Mouse (Mus musculus) lung, adult 18-20 months (tissue): ENCODE data around the gene Nfkbid.

ENCODE experiments used
- DNase-seq, 2 experiments: peaks; one replicate each; pipeline ENCODE4 v3.0.0; 2022; ENCODE audit warnings: mixed read lengths in 2 of 2

Gene Nfkbid

GRCm38 (mm10) chr7:30430191-30430590 lies 8.7 kb downstream of the Nfkbid start:
- DNase-seq: no peak

GRCm38 (mm10) chr7:30431793-30432192 lies 10.3 kb downstream of the Nfkbid start:
- DNase-seq: peak; percentile 45 to 48

GRCm38 (mm10) chr7:30434238-30434637 lies 12.7 kb downstream of the Nfkbid start:
- DNase-seq: peak in 1 of 2 experiments; percentile 34

GRCm38 (mm10) chr7:30434701-30435100 lies 13.2 kb downstream of the Nfkbid start:
- no peak for DNase-seq

- no peak for DNase-seq
Measured at GRCm38 (mm10) chr7:30435156-30435555, 13.6 kb downstream of the Nfkbid start.

- no peak for DNase-seq
Measured at GRCm38 (mm10) chr7:30436879-30437278, 15.3 kb downstream of the Nfkbid start.

- DNase-seq: no peak
Measured at GRCm38 (mm10) chr7:30439734-30440133, 18.2 kb downstream of the Nfkbid start.

GRCm38 (mm10) chr7:30440697-30441096 lies 19.2 kb downstream of the Nfkbid start:
- peak in 1 of 2 experiments; percentile 19 for DNase-seq

GRCm38 (mm10) chr7:30443696-30444095 lies 22.2 kb downstream of the Nfkbid start:
- DNase-seq: no peak

- peak in 1 of 2 experiments; percentile 30 for DNase-seq
Measured at GRCm38 (mm10) chr7:30444154-30444970, 22.8 kb downstream of the Nfkbid start.

- DNase-seq: peak; percentile 42 to 47
Measured at GRCm38 (mm10) chr7:30444971-30445751, 23.6 kb downstream of the Nfkbid start, which contains the start of gene Aplp1. Aplp1 (minus strand) TSS chr7:30445535.

- DNase-seq: no peak
Measured at GRCm38 (mm10) chr7:30450241-30450640, 28.7 kb downstream of the Nfkbid start.

- no peak for DNase-seq
Measured at GRCm38 (mm10) chr7:30453327-30453726, 31.8 kb downstream of the Nfkbid start.

- peak; percentile 59 to 67 for DNase-seq
Measured at GRCm38 (mm10) chr7:30453766-30454165, 32.2 kb downstream of the Nfkbid start.

- no peak for DNase-seq
Measured at GRCm38 (mm10) chr7:30454259-30454658, 32.7 kb downstream of the Nfkbid start.

- no peak for DNase-seq
Measured at GRCm38 (mm10) chr7:30456487-30456886, 35.0 kb downstream of the Nfkbid start.

- no peak for DNase-seq
Measured at GRCm38 (mm10) chr7:30456911-30457628, 35.5 kb downstream of the Nfkbid start.

- DNase-seq: no peak
Measured at GRCm38 (mm10) chr7:30457629-30458330, 36.2 kb downstream of the Nfkbid start, which contains the start of the genes Kirrel2 and Nphs1. Kirrel2 (minus strand) TSS chr7:30457690. Nphs1 (plus strand) TSS chr7:30458315.

GRCm38 (mm10) chr7:30459484-30459883 lies 38.0 kb downstream of the Nfkbid start:
- DNase-seq: no peak

GRCm38 (mm10) chr7:30463568-30463967 lies 42.0 kb downstream of the Nfkbid start:
- DNase-seq: no peak

GRCm38 (mm10) chr7:30463996-30464395 lies 42.5 kb downstream of the Nfkbid start:
- no peak for DNase-seq

GRCm38 (mm10) chr7:30464816-30465300 lies 43.3 kb downstream of the Nfkbid start:
- DNase-seq: no peak
